Mouse (Mus musculus) limb, embryonic 14.5 days (tissue): ENCODE measurements around the gene Srsf4. TPM values are rescaled to one million over a fixed set of nuclear protein-coding genes. Genes with fewer than 3 reads are reported as not detected.

Source experiments
- ATAC-seq: fragments of 200-750 bp; cut with Nextera tagmentation; 2 replicates; pipeline ENCODE4 v1.8.0; 2017; ENCODE audit warnings: low read depth, moderate number of reproducible peaks, moderate TSS enrichment; ENCODE audit not compliant: low FRiP score
- DNase-seq: peaks from one replicate; pipeline ENCODE4 v3.0.0-alpha.2; 2015; ENCODE audit warnings: low spot score
- H3K27ac ChIP-seq: fragments of 300-500 bp; sonication (generic); replicated peaks from 2 replicates; pipeline ENCODE4 v1.5.1; 2014; ENCODE audit warnings: low read depth, mild to moderate bottlenecking, low read length, moderate library complexity, mixed read lengths
- H3K27me3 ChIP-seq: fragments of 300-500 bp; sonication (generic); 2 replicates; pipeline ENCODE4 v1.6.1; 2014; ENCODE audit warnings: low read length, mixed read lengths; ENCODE audit not compliant: control insufficient read depth, insufficient read depth
- H3K36me3 ChIP-seq: fragments of 300-500 bp; sonication (generic); 2 replicates; pipeline ENCODE4 v1.6.1; 2014; ENCODE audit warnings: mild to moderate bottlenecking, low read length, moderate library complexity, mixed read lengths; ENCODE audit not compliant: control insufficient read depth, insufficient read depth
- H3K4me1 ChIP-seq: fragments of 300-500 bp; sonication (generic); 2 replicates; pipeline ENCODE4 v1.6.1; 2014; ENCODE audit warnings: antibody characterized with exemption, low read length, mixed read lengths; ENCODE audit not compliant: control insufficient read depth, insufficient read depth
- H3K4me2 ChIP-seq: fragments of 300-500 bp; sonication (generic); replicated peaks from 2 replicates; pipeline ENCODE4 v1.6.1; 2014; ENCODE audit warnings: low read depth, mild to moderate bottlenecking, low read length, moderate library complexity; ENCODE audit not compliant: severe bottlenecking
- H3K4me3 ChIP-seq: fragments of 300-500 bp; sonication (generic); replicated peaks from 2 replicates; pipeline ENCODE4 v1.5.1; 2014; ENCODE audit warnings: low read length
- H3K9ac ChIP-seq: fragments of 300-500 bp; sonication (generic); 2 replicates; pipeline ENCODE4 v1.6.1; 2014; ENCODE audit warnings: mild to moderate bottlenecking, low read depth, low read length, moderate library complexity; ENCODE audit not compliant: severe bottlenecking
- H3K9me3 ChIP-seq: fragments of 300-500 bp; sonication (generic); 2 replicates; pipeline ENCODE4 v1.6.1; 2016; ENCODE audit warnings: low read length; ENCODE audit not compliant: control insufficient read depth
- POLR2A ChIP-seq: fragments of 200-500 bp; IDR thresholded peaks from 2 replicates; pipeline ENCODE4 v1.8.0; 2012; ENCODE audit warnings: inconsistent platforms, mild to moderate bottlenecking, moderate library complexity, borderline replicate concordance; ENCODE audit not compliant: insufficient read depth, insufficient read length; ENCODE audit errors: extremely low read depth
- WGBS: fragments of 180-500 bp; shearing (Covaris S2); extraction: QIAGEN DNeasy Blood & Tissue Kit; methylation state at CpG from one replicate; pipeline ENCODE4 v1.1.7; 2014; 5-methylcytosine and 5-hydroxymethylcytosine counted together
- polyA plus RNA-seq, 2 experiments: library from polyadenylated mRNA; depleted of rRNA in 1 of 2; stranded (reverse) in 1 of 2; unstranded in 1 of 2; fragments of >200 nt; fragmentation: Nextera tagmentation in 1 of 2; extraction: Ambion mirVana in 1 of 2; gene quantifications; 2 replicates each; pipeline versions ENCODE4 v1.2.1 to v1.2.3; 2012 to 2014

The Srsf4 gene
- polyA plus RNA-seq, 2 experiments: 97.7 to 113 TPM

DNA sequence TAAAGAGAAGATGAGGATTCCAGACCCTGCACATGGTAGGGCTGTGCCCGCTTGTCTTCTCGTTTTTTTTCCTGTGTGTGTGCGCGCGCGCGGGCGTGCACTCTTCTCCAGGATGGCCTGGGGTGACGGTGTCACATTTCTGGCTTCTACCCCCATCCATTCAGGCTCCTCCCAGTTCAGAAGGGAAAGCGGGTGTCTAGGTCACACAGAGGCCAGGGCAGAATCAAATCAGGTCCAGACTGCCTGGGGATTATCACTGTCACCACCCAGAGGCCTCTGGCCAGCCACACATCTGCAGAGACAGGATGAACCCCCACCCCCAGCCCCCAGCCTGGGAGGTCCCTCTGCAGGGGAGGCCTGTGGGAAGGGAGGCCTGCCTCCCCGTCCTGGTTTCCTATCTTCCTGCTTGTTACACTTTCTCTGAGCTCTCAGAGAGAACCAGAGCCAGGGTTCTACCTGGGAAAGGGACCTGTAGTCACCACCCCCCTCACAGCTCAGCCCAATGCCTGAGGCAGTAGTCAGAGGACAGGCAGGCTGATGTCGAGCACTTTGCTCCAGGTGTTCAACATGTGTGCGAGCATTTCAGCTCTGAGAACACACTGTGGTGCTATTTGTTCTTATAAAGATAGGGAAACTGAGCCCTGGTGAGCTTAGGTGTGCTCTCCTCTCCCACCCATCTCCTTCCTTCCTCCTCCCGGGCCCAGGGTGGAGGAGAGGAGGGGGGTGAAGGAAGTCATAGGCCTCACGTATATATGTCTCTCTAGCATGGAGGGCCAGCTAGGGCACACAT is 45.5 kb downstream of the Srsf4 start:
- peak overlapping the region; percentile 71 for H3K4me2 ChIP-seq
- DNase-seq (peak; percentile 52), ATAC-seq (peak; percentile 6; the same call in 1 of the 2 replicates)
- 4% methylated on average over 15 of the region's 15 CpGs for WGBS
- H3K4me3 ChIP-seq: no peak overlapping the region
- H3K9ac ChIP-seq: 0 out of 2 replicates have a peak overlapping the region, but pooled peaks have one; percentile 12
- peak overlapping the region; percentile 40 for H3K27ac ChIP-seq
- peaks cover 59% of the 10 kb centered on the region for H3K4me1 ChIP-seq
- peaks cover 13% of the 10 kb centered on the region for H3K27me3 ChIP-seq
- no peak for TF ChIP-seq POLR2A
- H3K9me3 ChIP-seq: no peaks in the 10 kb centered on the region
- peaks cover 15% of the 10 kb centered on the region for H3K36me3 ChIP-seq

DNA sequence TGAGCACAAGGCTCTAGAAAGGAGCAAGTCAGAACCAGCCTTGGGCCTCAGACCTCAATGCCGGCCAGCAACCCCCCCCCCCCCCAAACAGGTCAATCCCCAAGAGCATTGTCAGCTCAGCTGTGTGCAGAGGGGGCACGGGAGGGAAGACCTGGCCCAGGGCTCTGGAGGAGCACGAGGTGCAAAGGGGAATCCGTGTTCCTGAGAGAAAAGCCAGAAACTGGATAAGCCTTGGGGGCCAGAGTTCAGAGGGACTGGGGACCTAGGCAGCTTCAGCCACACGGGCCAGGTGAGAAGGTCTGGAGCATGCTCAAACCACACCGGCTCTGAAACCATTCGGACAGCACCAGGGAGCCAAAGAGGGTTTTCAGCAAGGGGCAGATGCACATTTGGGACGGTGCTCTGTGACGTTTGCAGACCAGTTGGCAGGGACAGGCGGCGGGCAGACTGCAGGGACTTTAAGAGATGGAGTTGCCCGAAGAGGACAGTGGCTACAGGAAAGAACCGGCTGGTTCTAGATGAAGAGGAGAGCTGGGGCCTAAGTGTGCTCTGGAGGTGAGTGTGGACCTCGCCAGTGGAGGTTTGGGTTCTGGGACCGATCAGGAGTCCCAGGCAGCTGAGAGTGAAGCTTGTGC is 46.2 kb downstream of the Srsf4 start:
- Histone ChIP-seq H3K27ac (peak overlapping the region; percentile 86), H3K36me3 (peaks cover 23% of the 10 kb centered on the region), H3K4me2 (peak overlapping the region; percentile 71), H3K4me1 (peaks cover 62% of the 10 kb centered on the region), H3K9ac (peak overlapping the region; percentile 73), H3K27me3 (peaks cover 13% of the 10 kb centered on the region), H3K4me3 (peak overlapping the region; percentile 74), H3K9me3 (no peaks in the 10 kb centered on the region)
- DNase-seq (no peak), ATAC-seq (no peak)
- TF ChIP-seq POLR2A: no peak
- WGBS: 6% methylated on average over 15 of the region's 15 CpGs

DNA sequence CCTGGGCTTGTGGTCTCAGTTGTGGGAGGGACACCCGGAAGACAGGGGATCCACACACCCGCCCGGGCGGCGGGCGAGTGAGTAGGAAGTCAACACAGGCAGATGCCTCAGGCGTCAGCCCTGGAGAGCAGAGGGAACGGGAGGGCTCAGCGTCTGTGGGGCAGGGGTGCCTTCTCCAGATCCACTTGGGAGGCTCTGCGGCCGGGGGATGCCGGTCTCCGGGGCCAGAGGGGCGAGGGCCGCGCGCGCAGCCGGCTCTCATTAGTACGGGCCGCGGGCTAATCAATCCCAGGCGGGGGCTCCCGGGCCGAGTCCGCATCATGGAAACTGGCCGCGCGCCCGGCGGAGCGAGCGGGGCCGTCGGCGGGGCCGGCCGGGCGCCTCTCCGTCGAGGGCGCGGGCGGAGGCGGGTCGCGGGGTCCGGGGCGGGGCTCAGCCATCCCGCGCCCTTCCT is 46.8 kb downstream of the Srsf4 start:
- WGBS: 2% methylated on average over 26 of the region's 51 CpGs
- peaks cover 28% of the 10 kb centered on the region for H3K36me3 ChIP-seq
- DNase-seq: peak; percentile 66
- peak; percentile 38; the same call in 1 of the 2 replicates for ATAC-seq
- H3K4me2 ChIP-seq: peak overlapping the region; percentile 71
- H3K4me1 ChIP-seq: peaks cover 67% of the 10 kb centered on the region
- peak overlapping the region; percentile 74 for H3K4me3 ChIP-seq
- peak overlapping the region; percentile 73 for H3K9ac ChIP-seq
- H3K27me3 ChIP-seq: peaks cover 13% of the 10 kb centered on the region
- peak overlapping the region; percentile 86 for H3K27ac ChIP-seq
- no peaks in the 10 kb centered on the region for H3K9me3 ChIP-seq
- no peak for TF ChIP-seq POLR2A

DNA sequence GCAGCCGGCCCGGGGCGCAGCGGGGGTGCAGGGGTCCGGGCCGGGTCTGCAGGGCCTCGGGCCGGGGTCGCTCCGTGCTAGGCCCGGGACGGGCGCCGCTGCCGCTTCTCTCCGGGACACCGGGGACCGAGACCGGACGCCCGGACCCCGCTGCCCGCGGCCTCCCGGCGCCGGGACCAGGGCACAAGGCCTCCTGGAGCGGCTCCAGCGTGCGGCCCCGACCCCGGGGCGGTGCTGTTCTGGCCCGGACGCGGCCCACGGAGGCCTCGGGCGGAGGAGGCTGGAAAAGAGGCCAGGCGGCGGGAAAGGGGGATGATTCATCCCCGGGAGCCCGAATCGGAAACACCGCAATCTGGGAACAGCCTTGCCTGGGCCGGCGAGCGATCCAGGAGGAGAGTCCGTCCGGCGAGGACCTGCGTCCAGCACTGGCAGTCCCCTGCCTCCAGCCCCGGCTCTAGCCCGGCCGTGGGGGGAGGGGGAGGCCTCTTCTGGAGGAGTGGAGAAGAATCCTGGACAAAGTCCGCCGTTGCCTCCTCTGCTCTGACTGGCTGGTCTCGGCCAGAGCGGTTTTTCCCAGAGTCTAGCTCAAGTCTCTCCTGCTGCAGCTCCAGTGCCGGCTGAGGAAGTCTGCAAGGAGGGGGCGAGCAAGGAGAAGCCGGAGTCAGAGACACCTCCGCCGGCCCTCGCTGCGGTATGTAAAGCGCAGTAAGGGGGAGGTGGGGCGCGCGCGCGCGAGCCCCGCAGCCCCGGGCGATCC is 47.4 kb downstream of the Srsf4 start:
- ATAC-seq: peak; percentile 13
- 0 out of 2 replicates have a peak, but pooled peaks have one; percentile 14 for TF ChIP-seq POLR2A
- peak overlapping the region; percentile 71 for H3K4me2 ChIP-seq

More for the DNA sequence above, 47.4 kb downstream of the Srsf4 start:
- peaks cover 13% of the 10 kb centered on the region for H3K27me3 ChIP-seq
- peak; percentile 59 for DNase-seq
- peak overlapping the region; percentile 86 for H3K27ac ChIP-seq
- 1% methylated on average over 32 of the region's 76 CpGs for WGBS
- H3K4me1 ChIP-seq: peaks cover 67% of the 10 kb centered on the region
- no peaks in the 10 kb centered on the region for H3K9me3 ChIP-seq
- H3K36me3 ChIP-seq: peaks cover 34% of the 10 kb centered on the region
- H3K9ac ChIP-seq: peak overlapping the region; percentile 73
- peak overlapping the region; percentile 74 for H3K4me3 ChIP-seq
